Mouse (Mus musculus) c-Kit-negative CD71-positive TER-119-positive erythroid progenitor cells, embryonic 14.5 days (primary cell): ENCODE results near the gene Sgta.
A peak's percentile ranks its signal among the peaks of the same experiment; 100 is the strongest.
"Not testable (repeated sequence)": the region's sequence is repeated elsewhere in the genome, so short reads cannot be mapped to it uniquely, and the experiment has no call there.

Source experiments
- DNase-seq: peaks from one replicate; pipeline ENCODE4 v3.0.0-alpha.2; 2013; ENCODE audit warnings: low read depth, low spot score

Gene Sgta

GRCm38 (mm10) chr10:81057406-81058130 lies 2.4 kb downstream of the Sgta start:
- no peak for DNase-seq

GRCm38 (mm10) chr10:81055802-81056340 lies 4.1 kb downstream of the Sgta start:
- DNase-seq: not testable (repeated sequence)

GRCm38 (mm10) chr10:81055169-81055568 lies 4.8 kb downstream of the Sgta start:
- DNase-seq: no peak

- DNase-seq: no peak
Measured at GRCm38 (mm10) chr10:81052577-81052976, 7.4 kb downstream of the Sgta start.

GRCm38 (mm10) chr10:81051133-81051532 lies 8.8 kb downstream of the Sgta start:
- no peak for DNase-seq

- no peak for DNase-seq
Measured at GRCm38 (mm10) chr10:81050645-81051044, 9.3 kb downstream of the Sgta start.

- DNase-seq: not testable (repeated sequence)
Measured at GRCm38 (mm10) chr10:81045246-81045645, 14.7 kb downstream of the Sgta start.

GRCm38 (mm10) chr10:81041458-81042175 lies 18.4 kb downstream of the Sgta start:
- peak; percentile 42 for DNase-seq

- DNase-seq: peak; percentile 96
Measured at GRCm38 (mm10) chr10:81036988-81037580, 22.9 kb downstream of the Sgta start, which contains the start of gene Slc39a3. Slc39a3 (minus strand) TSS chr10:81037426.

GRCm38 (mm10) chr10:81036251-81036650 lies 23.7 kb downstream of the Sgta start:
- no peak for DNase-seq

GRCm38 (mm10) chr10:81033586-81033985 lies 26.4 kb downstream of the Sgta start:
- DNase-seq: no peak

- DNase-seq: no peak
Measured at GRCm38 (mm10) chr10:81029031-81029430, 30.9 kb downstream of the Sgta start.

GRCm38 (mm10) chr10:81028219-81028618 lies 31.8 kb downstream of the Sgta start:
- DNase-seq: no peak

- DNase-seq: no peak
Measured at GRCm38 (mm10) chr10:81027331-81027730, 32.6 kb downstream of the Sgta start.

- no peak for DNase-seq
Measured at GRCm38 (mm10) chr10:81026857-81027256, 33.1 kb downstream of the Sgta start.

GRCm38 (mm10) chr10:81025639-81026275 lies 34.2 kb downstream of the Sgta start, which contains the start of gene Diras1:
Diras1 (minus strand) TSS chr10:81025662.
- no peak for DNase-seq

- DNase-seq: no peak
Measured at GRCm38 (mm10) chr10:81025047-81025621, 34.8 kb downstream of the Sgta start.

- no peak for DNase-seq
Measured at GRCm38 (mm10) chr10:81024346-81024937, 35.5 kb downstream of the Sgta start.

GRCm38 (mm10) chr10:81022744-81023143 lies 37.2 kb downstream of the Sgta start:
- DNase-seq: no peak

- DNase-seq: no peak
Measured at GRCm38 (mm10) chr10:81021547-81022110, 38.4 kb downstream of the Sgta start.

GRCm38 (mm10) chr10:81020207-81020606 lies 39.8 kb downstream of the Sgta start:
- no peak for DNase-seq
